Mouse (Mus musculus): ENCODE measurements at regions not wholly inside any gene's neighbourhood (a gene's known extent, or its start where the extent isn't known, plus 50 kb on each side); places are given as distances from the start of the nearest gene placed in this dataset.

DNA sequence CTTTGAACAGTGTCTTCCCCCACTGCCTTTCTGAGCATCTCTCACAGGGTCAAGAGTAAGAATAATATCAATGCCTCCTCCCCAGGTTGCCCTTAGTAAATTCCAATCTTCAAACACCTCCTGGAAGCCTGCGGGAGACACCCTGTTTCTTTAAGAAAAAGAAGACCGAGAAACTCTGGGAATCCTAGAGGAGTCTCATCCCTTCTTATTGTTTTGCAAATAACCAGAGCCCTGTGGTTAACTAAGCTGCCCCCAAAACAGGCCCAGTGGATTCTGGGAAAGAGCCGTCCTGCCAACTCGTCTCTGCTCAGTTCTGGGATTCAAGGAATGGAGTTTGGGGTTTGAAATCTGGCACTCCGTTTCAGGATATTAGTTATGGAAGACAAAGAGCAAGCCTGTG lies 71.2 kb downstream of the Rtl1 start:
- no peak for TF ChIP-seq CHD2 (IDR thresholded peaks at IDR 0.05; ENCODE audit: low read depth, low read length)
- TF ChIP-seq ZNF384 (IDR thresholded peaks at IDR 0.05; ENCODE audit: low read depth, low read length): no peak
